Mouse (Mus musculus): Measurements from ENCODE around the gene Map6.
A peak's percentile ranks its signal among the peaks of the same experiment; 100 is the strongest.

- TF ChIP-seq CTCF (IDR thresholded peaks at IDR 0.05; ENCODE audit: low read depth) (peak; percentile 77), EP300 (IDR thresholded peaks at IDR 0.05; ENCODE audit: low read depth) (no peak)
These were observed 37.8 kb upstream of the Map6 start for GRCm38 (mm10) chr7:99229411-99229810.
